Comparison of ENCODE assay signal across 12 mouse cellular contexts in the genomic region with DNA sequence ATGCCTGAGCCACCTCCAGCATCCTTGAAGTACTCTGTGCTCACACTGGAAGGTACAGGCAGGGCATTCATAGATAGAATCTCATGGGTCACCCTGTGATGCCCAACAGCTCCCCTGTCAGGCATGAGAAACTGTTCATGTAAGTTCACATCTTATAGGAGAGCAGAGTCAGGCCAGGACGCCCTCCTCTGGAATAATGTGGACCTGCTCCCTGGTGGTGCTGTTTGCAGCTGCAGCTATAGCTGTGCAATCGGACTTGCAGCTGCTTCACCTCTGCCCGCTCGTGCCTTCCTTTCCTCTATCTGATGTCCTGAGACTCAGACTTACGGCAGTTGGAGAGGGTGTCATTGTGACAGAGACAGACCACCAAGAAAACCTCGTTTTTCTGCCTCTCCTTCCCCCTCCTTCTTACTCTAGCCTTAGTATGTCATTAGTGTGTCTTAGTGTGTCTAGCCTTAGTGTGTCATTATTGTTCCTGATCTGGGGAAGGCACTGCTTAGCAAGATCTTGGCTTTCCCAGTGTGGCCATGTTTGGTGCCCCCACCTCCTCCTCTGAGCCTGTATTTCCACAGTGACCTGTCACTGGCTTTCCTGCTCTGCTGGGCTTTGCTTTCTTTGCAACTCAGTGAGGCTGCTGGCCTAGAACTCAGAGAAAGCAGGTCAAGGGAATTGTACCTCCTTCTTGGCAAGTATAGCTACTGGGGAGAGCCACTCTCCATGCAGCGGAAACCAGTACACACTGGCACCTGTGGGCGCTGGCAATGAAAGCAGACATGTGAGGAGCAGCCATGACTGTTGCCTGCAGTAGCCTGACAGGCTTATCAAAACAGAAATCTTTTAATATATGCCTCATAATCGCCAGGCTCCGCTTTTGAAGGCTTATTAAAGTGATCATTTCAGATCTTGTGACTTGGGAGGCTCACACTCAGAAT.
DNase-seq lines count a peak whose midpoint lies in the region; ATAC-seq and TF ChIP-seq lines count a peak whose summit lies in the region.
"Had no signal": no experiment of that assay in that cellular context is flagged by ENCODE, and none has a peak within 500 bp of the region (broad histone marks: within the 10 kb centered on the region; RNA-seq: fewer than 3 reads in every experiment).

No protein-coding gene starts in this region.

- H3K4me2 ChIP-seq in intestine, postnatal 0 days (replicated peaks; ENCODE audit: low read depth): no peak overlapping the region
- H3K4me2 ChIP-seq in intestine, embryonic 16.5 days (ENCODE audit: low read depth, low read length): no peak overlapping the region
- H3K4me2 ChIP-seq in hindbrain, embryonic 14.5 days (replicated peaks): no peak overlapping the region
- H3K4me2 ChIP-seq in kidney, embryonic 15.5 days: no peak overlapping the region

- no peaks in the 10 kb centered on the region; the same call in 1 of the 2 replicates for H3K4me1 ChIP-seq in intestine, postnatal 0 days (replicated peaks; ENCODE audit: control insufficient read depth, insufficient read depth, low read length)
- no peaks in the 10 kb centered on the region for H3K4me1 ChIP-seq in intestine, embryonic 16.5 days (ENCODE audit: control insufficient read depth, insufficient read depth, low read length)
- H3K4me1 ChIP-seq in hindbrain, embryonic 14.5 days (replicated peaks; ENCODE audit: control insufficient read depth, insufficient read depth, low read length): no peaks in the 10 kb centered on the region
- no peaks in the 10 kb centered on the region for H3K4me1 ChIP-seq in kidney, embryonic 15.5 days

- no peak overlapping the region for H3K9ac ChIP-seq in intestine, postnatal 0 days (ENCODE audit: low read depth, low read length)
- no peak overlapping the region for H3K9ac ChIP-seq in intestine, embryonic 16.5 days (ENCODE audit: low read depth, low read length)
- H3K9ac ChIP-seq in hindbrain, embryonic 14.5 days: no peak overlapping the region
- H3K9ac ChIP-seq in kidney, embryonic 15.5 days: no peak overlapping the region

- peaks cover 17% of the 10 kb centered on the region for H3K36me3 ChIP-seq in intestine, postnatal 0 days (ENCODE audit: control insufficient read depth, insufficient read depth)
- H3K36me3 ChIP-seq in intestine, embryonic 16.5 days (ENCODE audit: control insufficient read depth, insufficient read depth, low read length): no peaks in the 10 kb centered on the region
- H3K36me3 ChIP-seq in hindbrain, embryonic 14.5 days (replicated peaks; ENCODE audit: control insufficient read depth, insufficient read depth): peaks cover 13% of the 10 kb centered on the region
- peaks cover 31% of the 10 kb centered on the region for H3K36me3 ChIP-seq in kidney, embryonic 15.5 days

- no peaks in the 10 kb centered on the region for H3K27me3 ChIP-seq in intestine, postnatal 0 days (replicated peaks; ENCODE audit: control insufficient read depth, insufficient read depth, low read length)
- H3K27me3 ChIP-seq in intestine, embryonic 16.5 days (replicated peaks; ENCODE audit: control insufficient read depth, insufficient read depth, low read length): no peaks in the 10 kb centered on the region
- no peaks in the 10 kb centered on the region for H3K27me3 ChIP-seq in hindbrain, embryonic 14.5 days (ENCODE audit: control insufficient read depth, insufficient read depth, low read length)
- H3K27me3 ChIP-seq in kidney, embryonic 15.5 days: no peaks in the 10 kb centered on the region

- no peak for ATAC-seq in intestine, postnatal 0 days
- no peak for ATAC-seq in intestine, embryonic 16.5 days
- no peak for ATAC-seq in hindbrain, embryonic 14.5 days (ENCODE audit: low FRiP score)
- ATAC-seq in kidney, embryonic 15.5 days (replicated peaks; ENCODE audit: low FRiP score): no peak

- H3K27ac ChIP-seq in intestine, postnatal 0 days (ENCODE audit: low read depth, low read length): no peak overlapping the region
- H3K27ac ChIP-seq in intestine, embryonic 16.5 days (ENCODE audit: low read length): no peak overlapping the region
- 0 out of 2 replicates have a peak overlapping the region, but pooled peaks have one; percentile 16 for H3K27ac ChIP-seq in hindbrain, embryonic 14.5 days
- no peak overlapping the region for H3K27ac ChIP-seq in kidney, embryonic 15.5 days
- H3K27ac ChIP-seq: heart, embryonic 10.5 days; macrophage had no signal

- H3K9me3 ChIP-seq in intestine, postnatal 0 days (ENCODE audit: control insufficient read depth): no peaks in the 10 kb centered on the region
- no peaks in the 10 kb centered on the region for H3K9me3 ChIP-seq in intestine, embryonic 16.5 days (ENCODE audit: control insufficient read depth, low read length)
- H3K9me3 ChIP-seq in hindbrain, embryonic 14.5 days (ENCODE audit: control insufficient read depth, low read length): no peaks in the 10 kb centered on the region
- H3K9me3 ChIP-seq in kidney, embryonic 15.5 days (replicated peaks): no peaks in the 10 kb centered on the region
- H3K9me3 ChIP-seq: heart, embryonic 10.5 days had no signal

- 91% methylated on average over 10 of the region's 10 CpGs for WGBS in intestine, postnatal 0 days
- WGBS in intestine, embryonic 16.5 days: 87% methylated on average over 10 of the region's 10 CpGs
- 88% methylated on average over 10 of the region's 10 CpGs for WGBS in hindbrain, embryonic 14.5 days
- WGBS in kidney, embryonic 15.5 days: 85% methylated on average over 10 of the region's 10 CpGs

- TF ChIP-seq CTCF in intestine, postnatal 0 days (IDR thresholded peaks at IDR 0.05; ENCODE audit: low read depth): peak; percentile 34; the same call in 1 of the 2 replicates

- no peak overlapping the region for H3K4me3 ChIP-seq in intestine, postnatal 0 days (ENCODE audit: low read depth, low read length)
- no peak overlapping the region for H3K4me3 ChIP-seq in intestine, embryonic 16.5 days (ENCODE audit: low read length)
- H3K4me3 ChIP-seq in hindbrain, embryonic 14.5 days (replicated peaks; ENCODE audit: low read length): no peak overlapping the region
- H3K4me3 ChIP-seq in kidney, embryonic 15.5 days (replicated peaks): no peak overlapping the region
- H3K4me3 ChIP-seq: heart, embryonic 10.5 days had no signal

- DNase-seq in adrenal gland, adult 2 months: peak; percentile 9
- DNase-seq in adrenal gland, postnatal 36 days: no peak
- peak; percentile 29 for DNase-seq in ZHBTc4 (ENCODE audit: low read depth, low spot score)
- no peak for DNase-seq in hindbrain, embryonic 14.5 days (ENCODE audit: low spot score)
- no peak for DNase-seq in testis, postnatal 10 days (ENCODE audit: low spot score)
- DNase-seq: liver; right cerebral cortex, postnatal 4 days had no signal

Comparison
In these comparisons a context has a peak if more than half of its experiments do, and no peak if none do; other contexts are left out.
1. DNase-seq: peak in adrenal gland, adult 2 months (single experiment) and ZHBTc4 (single experiment); none in adrenal gland, postnatal 36 days (0 of 2), hindbrain, embryonic 14.5 days (single experiment) and testis, postnatal 10 days (single experiment).